Mouse (Mus musculus) bone marrow macrophage, adult 2 months (primary cell): ENCODE data around the gene Bdh1.

Source experiments
- CTCF ChIP-seq: IDR thresholded peaks from 2 replicates; pipeline ENCODE4 v1.5.1; 2012; ENCODE audit warnings: low read depth, mild to moderate bottlenecking, low read length, moderate library complexity
- POLR2A ChIP-seq: IDR thresholded peaks from 2 replicates; pipeline ENCODE4 v1.6.1; 2012; ENCODE audit warnings: mild to moderate bottlenecking, low read depth, low read length, borderline replicate concordance

DNA sequence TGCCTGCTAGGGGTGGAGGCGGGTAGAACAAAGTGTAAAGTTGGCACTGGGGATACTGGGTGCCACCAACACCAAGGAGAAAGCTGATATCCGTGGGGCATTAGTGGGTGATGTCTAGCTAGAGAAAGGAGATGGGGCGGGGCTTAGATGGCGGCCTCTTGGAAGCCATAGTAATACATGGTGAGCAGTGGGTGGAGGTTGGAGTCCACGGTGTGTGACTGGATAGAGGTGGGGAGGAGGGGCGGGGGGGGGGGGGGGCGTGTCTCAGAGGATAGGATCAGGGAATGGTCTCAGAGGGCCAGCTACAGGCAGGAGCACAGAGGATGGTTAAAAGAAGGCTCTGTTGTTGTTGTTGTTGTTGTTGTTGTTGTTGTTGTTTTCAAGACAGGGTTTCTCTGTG, 30.4 kb downstream of the Bdh1 start:
- TF ChIP-seq CTCF (no peak), POLR2A (no peak)
